Mouse (Mus musculus) embryo, embryonic 10 days (tissue): ENCODE results near the gene Arhgef25.
"Not testable (repeated sequence)": the region's sequence is repeated elsewhere in the genome, so short reads cannot be mapped to it uniquely, and the experiment has no call there.

Source experiments
- DNase-seq: peaks from one replicate; pipeline ENCODE4 v3.0.0-alpha.2; 2015; ENCODE audit warnings: low spot score

Gene Arhgef25

DNA sequence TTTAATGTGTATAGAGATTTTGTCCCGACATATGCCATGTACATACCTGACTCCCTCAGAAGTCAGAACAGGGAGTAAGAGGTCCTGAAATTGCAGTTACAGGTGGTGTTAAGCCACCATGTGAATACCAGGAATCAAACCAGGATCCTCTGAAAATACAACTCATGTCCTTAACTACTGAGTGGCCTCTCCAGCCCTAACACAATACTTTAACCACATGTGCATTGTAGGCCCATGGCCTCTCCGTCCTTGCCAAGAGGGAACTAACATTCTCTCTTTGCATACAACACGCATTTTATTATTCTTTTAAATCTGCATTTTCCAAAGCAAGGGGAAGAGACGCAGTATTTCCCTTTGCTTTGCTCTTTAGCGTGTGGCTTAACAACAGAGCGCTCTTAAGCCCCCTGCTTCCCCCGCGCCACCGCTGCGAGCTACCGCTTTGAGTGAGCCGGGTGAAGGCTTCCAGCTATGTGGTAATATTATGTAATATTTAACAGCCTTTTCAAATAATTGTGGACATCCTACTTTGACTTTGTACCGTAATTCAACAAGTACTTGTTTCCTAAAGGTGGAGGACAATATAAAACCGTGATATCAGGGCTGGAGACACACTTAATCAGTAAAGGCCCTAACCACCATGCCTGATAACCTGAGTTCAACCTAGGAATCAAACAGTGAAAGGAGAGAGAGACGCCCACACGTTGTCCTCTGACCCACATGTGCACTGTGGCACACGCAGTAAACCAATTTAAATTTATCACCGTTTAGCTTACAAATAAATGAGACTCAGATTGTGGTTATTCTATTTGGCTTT lies 51.3 kb downstream of the Arhgef25 start:
- DNase-seq: no peak

DNA sequence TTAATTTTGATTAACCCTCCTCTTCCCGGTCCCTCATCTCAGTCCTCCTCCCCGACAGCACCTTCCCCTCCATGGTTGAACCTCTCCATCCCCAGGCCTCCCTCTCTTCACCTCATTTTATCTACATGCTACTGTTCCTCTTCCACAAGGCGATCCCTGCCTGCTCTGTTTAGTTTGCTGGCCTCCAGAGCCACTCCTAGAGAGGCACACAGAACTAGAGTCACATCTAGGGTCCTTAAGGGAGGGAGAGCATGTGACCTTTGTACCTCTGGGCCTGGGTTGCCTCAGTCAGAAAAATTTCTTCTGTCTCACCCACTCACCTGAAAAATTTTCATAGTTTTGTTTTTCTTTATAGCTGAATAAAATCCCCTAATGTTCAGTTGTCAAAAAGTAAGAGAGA lies 52.0 kb downstream of the Arhgef25 start:
- no peak for DNase-seq

- no peak for DNase-seq
Measured at GRCm38 (mm10) chr10:127136510-127136909, 53.4 kb downstream of the Arhgef25 start.

DNA sequence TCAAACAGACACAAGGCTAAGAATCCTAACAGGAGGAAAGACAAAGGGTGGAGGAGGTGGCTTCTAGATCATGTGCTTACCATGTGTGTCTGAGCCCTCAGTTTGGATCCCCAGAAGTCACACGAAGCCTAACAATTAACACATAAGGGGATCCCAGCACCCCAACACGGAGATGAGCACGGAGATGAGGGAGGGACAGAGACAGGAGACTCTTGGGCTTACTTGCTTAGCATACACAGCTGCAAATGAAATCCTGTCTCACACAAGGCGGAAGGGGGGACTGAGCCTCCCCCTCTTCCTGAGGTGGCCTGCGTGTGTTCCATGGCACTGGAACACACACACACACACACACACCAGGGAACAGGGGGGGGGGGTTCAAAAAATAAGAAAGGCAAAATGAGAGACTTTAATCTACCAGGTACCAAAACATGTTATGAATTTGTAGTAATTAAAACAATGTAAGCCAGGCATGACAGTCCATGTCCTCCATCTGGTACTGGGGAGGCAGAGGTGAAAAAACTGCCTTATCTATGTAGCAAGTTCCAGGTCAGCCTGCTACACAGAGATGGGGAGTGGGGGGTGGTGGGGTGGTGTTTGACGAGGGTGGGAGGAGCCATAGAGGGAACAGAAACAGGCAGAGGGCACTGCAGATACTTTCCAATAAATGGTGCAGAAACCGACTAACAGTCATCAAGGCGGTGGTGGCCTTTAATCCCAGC lies 54.6 kb downstream of the Arhgef25 start:
- no peak for DNase-seq

DNA sequence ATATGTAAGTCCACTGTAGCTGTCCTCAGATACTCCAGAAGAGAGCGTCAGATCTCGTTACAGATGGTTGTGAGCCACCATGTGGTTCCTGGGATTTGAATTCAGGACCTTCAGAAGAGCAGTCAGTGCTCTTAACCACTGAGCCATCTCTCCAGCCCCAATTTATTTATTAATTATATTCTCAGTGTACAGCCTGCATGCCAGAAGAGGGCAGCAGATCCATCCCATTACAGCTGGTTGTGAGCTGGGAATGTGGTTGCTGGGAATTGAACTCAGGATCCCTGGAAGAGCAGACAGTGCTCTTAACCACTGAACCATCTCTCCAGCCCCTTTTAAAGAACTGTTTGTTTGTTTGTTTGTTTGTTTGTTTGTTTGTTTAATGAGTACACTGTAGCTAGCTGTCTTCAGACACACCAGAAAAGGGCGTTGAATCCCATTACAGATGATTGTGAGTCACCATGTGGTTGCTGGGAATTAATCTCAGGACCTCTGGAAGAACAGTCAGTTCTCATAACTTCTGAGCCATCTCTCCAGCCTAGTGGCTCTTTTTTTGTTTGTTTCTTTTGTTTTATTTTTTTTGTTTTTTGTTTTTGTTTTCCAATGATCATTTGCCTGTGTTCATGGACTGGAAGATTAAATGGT lies 55.4 kb downstream of the Arhgef25 start:
- not testable (repeated sequence) for DNase-seq
